Mouse (Mus musculus) stomach, embryonic 16.5 days (tissue): Measurements from ENCODE around the gene Nsmce3. TPM values are rescaled to one million over a fixed set of nuclear protein-coding genes. Genes with fewer than 3 reads are reported as not detected.

Source experiments
- ATAC-seq: fragments of 200-750 bp; cut with Nextera tagmentation; 2 replicates; pipeline ENCODE4 v1.8.0; 2017; ENCODE audit warnings: moderate number of reproducible peaks, moderate TSS enrichment; ENCODE audit not compliant: insufficient read depth, low FRiP score
- H3K27ac ChIP-seq: fragments of 300-500 bp; sonication (generic); 2 replicates; pipeline ENCODE4 v1.5.1; 2014; ENCODE audit warnings: low read length
- H3K27me3 ChIP-seq: fragments of 300-500 bp; sonication (generic); 2 replicates; pipeline ENCODE4 v1.6.1; 2014; ENCODE audit warnings: low read length, control low read depth, mixed read lengths; ENCODE audit not compliant: control insufficient read depth, insufficient read depth
- H3K36me3 ChIP-seq: fragments of 300-500 bp; sonication (generic); 2 replicates; pipeline ENCODE4 v1.6.1; 2014; ENCODE audit warnings: low read length; ENCODE audit not compliant: control insufficient read depth, insufficient read depth
- H3K4me1 ChIP-seq: fragments of 300-500 bp; sonication (generic); 2 replicates; pipeline ENCODE4 v1.6.1; 2014; ENCODE audit warnings: low read length, control low read depth, mixed read lengths; ENCODE audit not compliant: control insufficient read depth, insufficient read depth
- H3K4me2 ChIP-seq: fragments of 300-500 bp; sonication (generic); 2 replicates; pipeline ENCODE4 v1.6.1; 2014; ENCODE audit warnings: low read depth, low read length, mixed read lengths
- H3K4me3 ChIP-seq: fragments of 300-500 bp; sonication (generic); replicated peaks from 2 replicates; pipeline ENCODE4 v1.5.1; 2014; ENCODE audit warnings: mild to moderate bottlenecking, low read length
- H3K9ac ChIP-seq: fragments of 300-500 bp; sonication (generic); 2 replicates; pipeline ENCODE4 v1.6.1; 2014; ENCODE audit warnings: low read length
- H3K9me3 ChIP-seq: fragments of 300-500 bp; sonication (generic); replicated peaks from 2 replicates; pipeline ENCODE4 v1.6.1; 2016; ENCODE audit warnings: low read length, control low read depth; ENCODE audit not compliant: control insufficient read depth
- WGBS: fragments of 180-500 bp; shearing (Covaris S2); extraction: QIAGEN DNeasy Blood & Tissue Kit; methylation state at CpG from one replicate; pipeline ENCODE4 v1.1.7; 2014; 5-methylcytosine and 5-hydroxymethylcytosine counted together
- polyA plus RNA-seq: library from polyadenylated mRNA; unstranded; fragments of >200 nt; fragmentation: Nextera tagmentation; extraction: Ambion mirVana; gene quantifications from 2 replicates; pipeline ENCODE4 v1.2.1, GENCODE M21; 2015

The Nsmce3 gene
- 9.7 and 10.6 TPM in 2 replicates for polyA plus RNA-seq

- no peaks in the 10 kb centered on the region for H3K9me3 ChIP-seq
- H3K4me3 ChIP-seq, result peak within 1 kb of the TSS; percentile 91
- H3K4me1 ChIP-seq, result peaks cover 13% of the 10 kb centered on the region
- ATAC-seq, result peak; percentile 97
- peak within 1 kb of the TSS; percentile 98 for H3K9ac ChIP-seq
- peak within 1 kb of the TSS; percentile 97 for H3K4me2 ChIP-seq
- H3K36me3 ChIP-seq, result no peaks in the 10 kb centered on the region
- WGBS, result under 1% methylated on average over 54 of the region's 57 CpGs
- H3K27ac ChIP-seq, result peak within 1 kb of the TSS; percentile 97
- H3K27me3 ChIP-seq, result no peaks in the 10 kb centered on the region
Observed at GRCm38 (mm10) chr7:64872743-64873241, at the start of gene Nsmce3. Gene Nsmce3, minus strand, starts transcription at chr7:64872997.

GRCm38 (mm10) chr7:64921189-64921588 lies 48.4 kb upstream of the Nsmce3 start:
- WGBS, result 75% methylated on average over 13 of the region's 13 CpGs
- Histone ChIP-seq H3K4me1 (no peaks in the 10 kb centered on the region), H3K9me3 (no peaks in the 10 kb centered on the region), H3K27me3 (no peaks in the 10 kb centered on the region), H3K27ac (no peak overlapping the region), H3K4me3 (no peak overlapping the region), H3K36me3 (no peaks in the 10 kb centered on the region), H3K4me2 (no peak overlapping the region), H3K9ac (no peak overlapping the region)
- no peak for ATAC-seq

GRCm38 (mm10) chr7:64920735-64921134 lies 47.9 kb upstream of the Nsmce3 start:
- no peak for ATAC-seq
- H3K4me2 ChIP-seq, result no peak overlapping the region
- no peaks in the 10 kb centered on the region for H3K36me3 ChIP-seq
- H3K4me3 ChIP-seq, result no peak overlapping the region
- no peaks in the 10 kb centered on the region for H3K4me1 ChIP-seq
- no peak overlapping the region for H3K27ac ChIP-seq
- WGBS, result 79% methylated on average over 5 of the region's 5 CpGs
- no peaks in the 10 kb centered on the region for H3K9me3 ChIP-seq
- no peak overlapping the region for H3K9ac ChIP-seq
- no peaks in the 10 kb centered on the region for H3K27me3 ChIP-seq

- Histone ChIP-seq H3K27me3 (no peaks in the 10 kb centered on the region), H3K4me2 (no peak overlapping the region), H3K9me3 (no peaks in the 10 kb centered on the region), H3K9ac (no peak overlapping the region), H3K4me1 (no peaks in the 10 kb centered on the region), H3K36me3 (no peaks in the 10 kb centered on the region), H3K27ac (no peak overlapping the region), H3K4me3 (no peak overlapping the region)
- no peak for ATAC-seq
- WGBS, result 35% methylated on average over 7 of the region's 7 CpGs
Observed at GRCm38 (mm10) chr7:64916654-64917053, 43.9 kb upstream of the Nsmce3 start.

- H3K9ac ChIP-seq, result no peak overlapping the region
- H3K27ac ChIP-seq, result no peak overlapping the region
- no peaks in the 10 kb centered on the region for H3K4me1 ChIP-seq
- 53% methylated on average over 2 of the region's 2 CpGs for WGBS
- H3K4me3 ChIP-seq, result no peak overlapping the region
- no peak for ATAC-seq
- H3K27me3 ChIP-seq, result no peaks in the 10 kb centered on the region
- H3K4me2 ChIP-seq, result no peak overlapping the region
- H3K9me3 ChIP-seq, result no peaks in the 10 kb centered on the region
- H3K36me3 ChIP-seq, result no peaks in the 10 kb centered on the region
Observed at GRCm38 (mm10) chr7:64915121-64915520, 42.3 kb upstream of the Nsmce3 start.

GRCm38 (mm10) chr7:64911945-64912344 lies 39.1 kb upstream of the Nsmce3 start:
- no peak overlapping the region for H3K9ac ChIP-seq
- no peak for ATAC-seq
- no peaks in the 10 kb centered on the region for H3K27me3 ChIP-seq
- H3K4me2 ChIP-seq, result no peak overlapping the region
- no peaks in the 10 kb centered on the region for H3K36me3 ChIP-seq
- H3K9me3 ChIP-seq, result 0 out of 2 replicates have a peak, but pooled peaks cover 4% of the 10 kb centered on the region
- WGBS, result 75% methylated on average over 2 of the region's 2 CpGs
- no peak overlapping the region for H3K27ac ChIP-seq
- no peaks in the 10 kb centered on the region for H3K4me1 ChIP-seq
- no peak overlapping the region for H3K4me3 ChIP-seq

GRCm38 (mm10) chr7:64910208-64910607 lies 37.4 kb upstream of the Nsmce3 start:
- Histone ChIP-seq H3K27me3 (no peaks in the 10 kb centered on the region), H3K4me3 (no peak overlapping the region), H3K4me1 (no peaks in the 10 kb centered on the region), H3K9me3 (0 out of 2 replicates have a peak, but pooled peaks cover 4% of the 10 kb centered on the region), H3K4me2 (no peak overlapping the region), H3K27ac (no peak overlapping the region), H3K36me3 (no peaks in the 10 kb centered on the region), H3K9ac (no peak overlapping the region)
- no peak for ATAC-seq
- 91% methylated on average over 2 of the region's 2 CpGs for WGBS

GRCm38 (mm10) chr7:64906955-64907354 lies 34.2 kb upstream of the Nsmce3 start:
- Histone ChIP-seq H3K4me3 (no peak overlapping the region), H3K9ac (no peak overlapping the region), H3K9me3 (0 out of 2 replicates have a peak, but pooled peaks cover 4% of the 10 kb centered on the region), H3K27ac (no peak overlapping the region), H3K4me1 (no peaks in the 10 kb centered on the region), H3K36me3 (no peaks in the 10 kb centered on the region), H3K4me2 (no peak overlapping the region), H3K27me3 (no peaks in the 10 kb centered on the region)
- no peak for ATAC-seq
- 50% methylated on average over 5 of the region's 5 CpGs for WGBS

- Histone ChIP-seq H3K9ac (no peak overlapping the region), H3K27me3 (no peaks in the 10 kb centered on the region), H3K4me1 (no peaks in the 10 kb centered on the region), H3K4me3 (no peak overlapping the region), H3K27ac (no peak overlapping the region), H3K36me3 (no peaks in the 10 kb centered on the region), H3K4me2 (no peak overlapping the region), H3K9me3 (0 out of 2 replicates have a peak, but pooled peaks cover 4% of the 10 kb centered on the region)
- WGBS, result 71% methylated on average over 3 of the region's 3 CpGs
- ATAC-seq, result no peak
Observed at GRCm38 (mm10) chr7:64905506-64905905, 32.7 kb upstream of the Nsmce3 start.
